Mouse (Mus musculus) lung, postnatal 10 days (tissue): ENCODE data around the gene Irf2bp1.

ENCODE experiments used
- DNase-seq: peaks from one replicate; pipeline ENCODE4 v3.0.0; 2021

Irf2bp1 gene

DNA sequence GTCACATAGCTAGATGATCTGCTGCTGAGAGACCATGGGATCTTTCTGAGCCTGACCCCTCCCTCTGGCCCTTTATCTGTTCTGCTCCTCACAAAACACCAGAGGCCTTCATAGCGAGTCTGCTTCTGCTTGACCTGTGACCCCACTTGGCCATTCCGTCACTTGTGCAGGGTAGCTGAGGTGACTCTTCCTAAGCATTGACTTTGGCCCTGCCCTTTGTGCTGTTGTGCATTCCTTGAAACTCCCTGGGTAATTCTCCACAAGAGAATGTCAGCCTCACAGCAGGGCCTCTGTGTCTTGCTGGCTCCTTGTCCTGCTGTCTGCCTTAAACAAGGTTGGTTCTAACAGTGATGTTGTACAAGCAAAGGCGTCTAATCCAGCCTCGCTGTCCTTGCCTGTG lies 27.8 kb downstream of the Irf2bp1 start:
- DNase-seq, result no peak

GRCm38 (mm10) chr7:19044616-19045015 lies 40.8 kb downstream of the Irf2bp1 start:
- no peak for DNase-seq

GRCm38 (mm10) chr7:19046286-19047069 lies 42.6 kb downstream of the Irf2bp1 start:
- DNase-seq, result peak; percentile 67

DNA sequence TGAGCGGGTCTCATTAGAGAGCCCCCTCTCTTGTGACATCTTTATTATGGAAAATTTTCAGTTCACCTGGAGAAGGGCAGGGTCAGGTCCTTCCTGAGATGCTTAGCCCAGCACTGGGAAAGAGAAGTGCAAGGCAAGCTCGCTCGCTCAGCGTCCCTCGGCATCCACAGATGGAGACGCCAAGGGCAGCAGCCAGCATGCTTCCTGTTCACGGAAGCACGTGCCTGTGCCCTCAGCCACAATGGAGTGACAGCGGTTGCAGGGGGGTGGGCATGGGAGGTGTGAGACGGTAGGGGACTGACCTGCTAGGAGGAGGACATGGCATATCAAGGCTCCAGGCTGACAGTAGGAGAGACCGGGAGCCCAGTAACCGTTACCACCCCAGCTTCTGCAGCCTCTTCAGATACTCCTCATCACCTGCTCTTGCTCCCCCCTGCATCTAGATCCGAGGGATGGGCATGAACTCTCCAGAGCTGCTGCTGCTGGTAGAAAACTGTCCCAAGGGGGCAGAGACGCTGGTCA lies 44.2 kb downstream of the Irf2bp1 start:
- no peak for DNase-seq

DNA sequence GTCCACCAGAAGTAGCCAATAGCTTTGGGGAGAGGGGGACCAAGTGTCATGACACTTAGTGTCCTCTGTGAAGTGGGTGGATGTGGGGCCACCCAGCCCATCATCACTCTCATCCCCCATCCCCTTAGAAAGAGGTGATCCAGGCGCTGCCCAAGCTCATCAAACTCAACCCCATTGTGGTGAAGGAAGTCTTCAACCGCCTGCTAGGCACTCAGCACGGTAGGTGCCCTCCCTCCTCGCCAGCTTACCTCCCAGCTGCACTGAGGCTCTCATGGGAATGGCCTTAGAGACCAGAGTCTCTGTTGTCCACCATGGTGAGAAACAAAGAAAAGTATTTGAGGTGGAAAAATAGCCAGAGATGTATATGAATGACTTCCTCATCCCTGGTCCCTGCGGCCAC lies 45.4 kb downstream of the Irf2bp1 start:
- DNase-seq, result no peak

- no peak for DNase-seq
Measured at GRCm38 (mm10) chr7:19050172-19050571, 46.3 kb downstream of the Irf2bp1 start.

GRCm38 (mm10) chr7:19051161-19051560 lies 47.3 kb downstream of the Irf2bp1 start:
- no peak for DNase-seq

GRCm38 (mm10) chr7:19052345-19053135 lies 48.7 kb downstream of the Irf2bp1 start:
- DNase-seq, result no peak

DNA sequence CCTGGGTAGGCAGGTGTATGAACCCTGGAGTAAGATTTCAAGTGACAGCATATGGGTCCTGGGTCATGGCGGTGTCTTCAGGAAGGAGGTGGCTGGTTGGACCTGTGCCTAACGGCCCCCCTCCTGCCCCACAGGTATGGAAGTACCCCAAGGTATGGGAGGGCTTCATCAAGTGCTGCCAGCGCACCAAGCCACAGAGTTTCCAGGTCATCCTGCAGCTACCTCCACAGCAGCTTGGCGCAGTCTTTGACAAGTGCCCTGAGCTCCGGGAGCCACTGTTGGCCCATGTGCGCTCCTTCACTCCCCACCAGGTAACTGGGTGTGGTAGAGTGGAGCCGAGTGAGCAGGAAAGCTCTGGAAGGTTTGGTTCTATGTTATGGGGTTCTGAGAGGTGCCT lies 49.3 kb downstream of the Irf2bp1 start:
- no peak for DNase-seq

DNA sequence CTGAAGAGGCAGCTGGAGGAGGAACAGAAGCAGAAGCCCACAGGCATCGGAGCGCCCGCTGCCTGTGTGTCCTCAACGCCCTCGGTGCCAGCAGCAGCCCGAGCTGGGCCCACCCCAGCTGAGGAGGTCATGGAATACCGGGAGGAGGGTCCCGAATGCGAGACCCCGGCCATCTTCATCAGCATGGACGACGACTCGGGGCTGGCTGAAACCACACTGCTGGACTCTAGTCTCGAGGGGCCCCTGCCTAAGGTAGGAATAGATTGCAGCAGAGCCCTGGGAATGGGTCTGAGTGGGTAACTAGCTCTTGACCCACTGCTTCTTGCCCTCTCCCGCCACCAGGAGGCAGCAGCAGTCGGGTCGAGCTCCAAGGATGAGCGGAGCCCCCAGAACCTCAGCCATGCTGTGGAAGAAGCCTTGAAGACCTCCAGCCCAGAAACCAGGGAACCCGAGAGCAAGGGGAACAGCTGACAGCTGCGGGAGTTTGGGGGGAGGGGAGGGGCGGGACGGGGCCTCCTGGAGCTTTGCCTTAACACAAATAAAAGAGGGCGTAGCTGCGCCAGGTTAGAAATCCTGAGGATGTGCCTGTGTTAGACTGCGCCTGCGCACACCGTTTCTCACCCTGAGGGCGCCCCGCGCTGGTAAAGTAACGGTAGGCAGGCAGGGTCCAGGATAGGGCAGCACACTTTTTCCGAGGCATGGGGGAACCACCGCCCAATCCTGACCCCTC lies 50.4 kb downstream of the Irf2bp1 start, which contains the start of gene Rsph6a:
Gene Rsph6a, plus strand, starts transcription at position 644 of the 730 bp plus-strand sequence.
- peak; percentile 73 for DNase-seq

- DNase-seq, result no peak
Measured at GRCm38 (mm10) chr7:19054777-19055076, 50.9 kb downstream of the Irf2bp1 start.

GRCm38 (mm10) chr7:19055108-19055507 lies 51.3 kb downstream of the Irf2bp1 start:
- DNase-seq, result no peak
